Mouse (Mus musculus) midbrain, embryonic 14.5 days (tissue): Measurements from ENCODE around the gene Cast. TPM values are rescaled to one million over a fixed set of nuclear protein-coding genes. Genes with fewer than 3 reads are reported as not detected.

Source experiments
- ATAC-seq: fragments of 200-750 bp; cut with Nextera tagmentation; 2 replicates; pipeline ENCODE4 v1.8.0; 2017; ENCODE audit warnings: moderate number of reproducible peaks, moderate library complexity; ENCODE audit not compliant: low FRiP score, low TSS enrichment
- DNase-seq: peaks from one replicate; pipeline ENCODE4 v3.0.0-alpha.2; 2015
- H3K27ac ChIP-seq: fragments of 300-500 bp; sonication (generic); replicated peaks from 2 replicates; pipeline ENCODE4 v1.5.1; 2014; ENCODE audit warnings: mild to moderate bottlenecking, low read depth, low read length, moderate library complexity
- H3K27me3 ChIP-seq: fragments of 300-500 bp; sonication (generic); 2 replicates; pipeline ENCODE4 v1.6.1; 2014; ENCODE audit warnings: low read length, control low read depth, mixed read lengths; ENCODE audit not compliant: control insufficient read depth, insufficient read depth
- H3K36me3 ChIP-seq: fragments of 300-500 bp; sonication (generic); 2 replicates; pipeline ENCODE4 v1.6.1; 2014; ENCODE audit warnings: low read length, control low read depth; ENCODE audit not compliant: control insufficient read depth, insufficient read depth
- H3K4me1 ChIP-seq: fragments of 300-500 bp; sonication (generic); 2 replicates; pipeline ENCODE4 v1.6.1; 2014; ENCODE audit warnings: mild to moderate bottlenecking, antibody characterized with exemption, low read length, control low read depth; ENCODE audit not compliant: control insufficient read depth, insufficient read depth
- H3K4me2 ChIP-seq: fragments of 300-500 bp; sonication (generic); 2 replicates; pipeline ENCODE4 v1.6.1; 2014; ENCODE audit warnings: mild to moderate bottlenecking, low read length, moderate library complexity
- H3K4me3 ChIP-seq: fragments of 300-500 bp; sonication (generic); replicated peaks from 2 replicates; pipeline ENCODE4 v1.5.1; 2014; ENCODE audit warnings: low read depth, low read length
- H3K9ac ChIP-seq: fragments of 300-500 bp; sonication (generic); replicated peaks from 2 replicates; pipeline ENCODE4 v1.6.1; 2014; ENCODE audit warnings: mild to moderate bottlenecking, low read length, moderate library complexity
- H3K9me3 ChIP-seq: fragments of 300-500 bp; sonication (generic); 2 replicates; pipeline ENCODE4 v1.6.1; 2016; ENCODE audit warnings: low read length, control low read depth, mixed read lengths; ENCODE audit not compliant: control insufficient read depth
- WGBS: fragments of 180-500 bp; shearing (Covaris S2); extraction: QIAGEN DNeasy Blood & Tissue Kit; methylation state at CpG from one replicate; pipeline ENCODE4 v1.1.7; 2014; 5-methylcytosine and 5-hydroxymethylcytosine counted together
- polyA plus RNA-seq: library from polyadenylated mRNA; unstranded; fragments of >200 nt; fragmentation: Nextera tagmentation; extraction: Ambion mirVana; gene quantifications from 2 replicates; pipeline ENCODE4 v1.2.1, GENCODE M21; 2014

Cast gene
- 3.1 and 6.3 TPM in 2 replicates for polyA plus RNA-seq

DNA sequence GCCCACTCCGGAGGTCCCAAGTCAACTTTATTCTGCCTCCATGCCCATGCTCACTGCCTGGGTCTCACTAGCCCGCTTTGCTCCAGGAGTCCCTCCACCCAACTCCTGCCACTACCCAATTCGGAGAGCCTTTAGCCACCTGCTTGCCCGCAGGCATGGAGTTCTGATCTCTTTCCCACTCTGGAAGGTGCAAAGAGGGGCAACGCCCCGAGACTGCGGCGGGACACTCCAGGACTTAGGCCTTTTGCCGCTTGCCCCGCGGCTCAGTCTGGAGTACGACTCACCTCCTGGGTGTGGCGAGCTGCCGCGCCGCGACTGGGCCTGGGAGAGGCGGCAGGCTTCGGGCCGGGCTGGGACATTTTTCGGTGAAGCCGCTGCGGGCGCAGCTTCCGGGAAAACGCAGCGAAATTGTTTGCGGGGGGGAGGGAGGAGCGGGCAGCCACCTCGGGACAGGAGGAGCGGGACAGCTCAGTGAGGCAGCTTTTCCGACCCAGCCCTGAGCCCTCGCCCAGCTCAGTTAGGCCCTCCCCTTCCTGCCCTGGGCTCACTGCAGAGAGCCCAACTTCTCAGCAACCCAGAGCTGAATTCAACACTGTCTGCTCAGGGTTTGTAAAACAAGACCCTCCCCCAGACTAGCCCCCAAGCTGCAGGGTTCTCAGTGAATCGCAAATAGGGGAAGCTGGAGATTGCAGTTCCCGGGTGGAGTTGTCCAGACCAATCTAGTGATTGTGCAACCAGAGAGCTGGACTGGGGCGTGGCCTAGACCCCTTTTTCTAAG is at the start of gene Cast:
TSS of gene Cast (minus strand) at position 659 of the 778 bp plus-strand sequence.
- H3K9me3 ChIP-seq = no peaks in the 10 kb centered on the region
- 2% methylated on average over 36 of the region's 36 CpGs for WGBS

DNA sequence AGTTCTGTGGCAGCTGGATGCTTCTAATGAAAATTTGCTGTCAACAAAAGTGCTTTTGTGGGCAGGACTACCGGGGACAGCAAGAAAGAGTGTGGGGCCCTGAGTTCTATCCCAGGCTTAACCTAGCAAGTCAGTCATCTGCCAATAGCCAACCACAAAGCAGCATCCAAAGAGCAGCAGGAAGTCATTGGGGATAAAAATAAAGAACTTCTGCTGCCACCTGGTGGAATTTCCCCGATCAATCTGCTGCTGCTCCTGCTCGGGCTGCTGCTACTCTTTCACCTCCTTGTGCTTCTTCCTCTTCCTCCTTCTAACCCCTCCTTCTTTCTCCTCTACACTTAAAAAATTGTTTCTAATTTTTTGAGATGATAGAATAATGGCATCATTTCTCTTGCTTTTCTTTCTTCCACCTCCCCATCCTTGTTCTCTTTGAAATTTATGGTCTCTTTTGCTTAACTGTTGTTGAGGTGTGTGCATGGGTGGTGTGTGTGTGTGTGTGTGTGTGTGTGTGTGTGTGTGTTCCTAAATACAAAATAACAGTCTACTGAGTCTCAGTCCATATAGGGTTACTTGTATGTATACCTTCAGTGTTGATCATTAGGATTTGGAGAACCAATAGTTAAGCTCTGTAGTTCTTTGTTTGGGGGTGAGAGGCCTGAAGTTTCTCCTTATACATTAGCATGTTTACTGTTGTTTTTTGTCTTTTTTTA is 45.9 kb upstream of the Cast start:
- H3K9ac ChIP-seq = no peak overlapping the region
- ATAC-seq (peak; percentile 71), DNase-seq (peak; percentile 80)
- no peak overlapping the region for H3K4me2 ChIP-seq
- H3K4me3 ChIP-seq = no peak overlapping the region
- no peaks in the 10 kb centered on the region for H3K9me3 ChIP-seq
- 11% methylated on average over 3 of the region's 3 CpGs for WGBS
- H3K27me3 ChIP-seq = no peaks in the 10 kb centered on the region
- no peaks in the 10 kb centered on the region for H3K36me3 ChIP-seq
- H3K4me1 ChIP-seq = no peaks in the 10 kb centered on the region
- no peak overlapping the region for H3K27ac ChIP-seq

More for the DNA sequence above, at the start of gene Cast:
- peak; percentile 79 for ATAC-seq
- Histone ChIP-seq H3K36me3 (no peaks in the 10 kb centered on the region), H3K27ac (no peak within 1 kb of the TSS), H3K4me3 (peak within 1 kb of the TSS; percentile 58), H3K27me3 (peaks cover 14% of the 10 kb centered on the region; the same call in 1 of the 2 replicates), H3K9ac (peak within 1 kb of the TSS; percentile 61), H3K4me1 (0 out of 2 replicates have a peak, but pooled peaks cover 10% of the 10 kb centered on the region), H3K4me2 (peak within 1 kb of the TSS; percentile 97)
- peak; percentile 55 for DNase-seq

DNA sequence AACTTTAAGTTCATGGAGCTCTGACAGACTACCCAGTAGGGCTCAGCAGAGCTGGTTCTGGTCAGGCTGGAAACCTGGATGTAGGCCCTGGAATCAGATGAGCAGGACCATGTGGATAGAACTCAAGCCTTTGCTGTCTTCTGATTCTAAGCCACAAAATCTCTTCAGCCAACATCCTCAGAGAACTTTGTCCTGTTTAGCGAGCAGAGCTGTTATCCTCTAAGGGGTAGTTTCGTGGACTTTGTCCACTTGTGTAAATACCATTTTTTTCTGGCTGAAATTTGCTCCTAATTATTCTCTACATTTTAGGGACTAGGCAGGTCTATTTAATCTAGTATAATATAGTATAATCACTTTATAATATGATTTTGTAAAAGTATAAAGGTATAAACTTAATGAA is 42.2 kb upstream of the Cast start:
- Histone ChIP-seq H3K9ac (no peak overlapping the region), H3K4me2 (no peak overlapping the region), H3K4me3 (no peak overlapping the region), H3K36me3 (no peaks in the 10 kb centered on the region), H3K27ac (no peak overlapping the region), H3K27me3 (no peaks in the 10 kb centered on the region), H3K4me1 (no peaks in the 10 kb centered on the region), H3K9me3 (no peaks in the 10 kb centered on the region)
- no peak for DNase-seq
- no peak for ATAC-seq
- 82% methylated on average over 2 of the region's 2 CpGs for WGBS

DNA sequence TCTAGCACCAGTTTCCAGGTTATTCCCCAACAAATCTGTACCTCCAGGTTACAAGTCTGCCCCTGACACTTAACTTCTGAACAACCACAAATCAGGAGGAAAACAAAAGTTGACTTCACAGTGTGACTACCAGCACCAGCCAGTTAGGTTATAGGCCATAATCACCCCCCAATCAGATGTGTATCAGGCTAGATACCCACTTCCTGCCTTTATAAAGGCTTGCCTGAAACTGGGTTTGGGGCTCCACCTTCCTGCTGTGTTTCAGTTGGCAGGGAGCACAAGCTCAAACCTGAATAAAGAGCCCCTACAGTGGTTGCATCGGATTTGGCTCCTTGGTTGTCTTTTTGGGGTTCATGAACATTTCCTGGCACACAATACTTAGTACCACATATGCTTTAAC is 37.3 kb upstream of the Cast start:
- no peak overlapping the region for H3K4me3 ChIP-seq
- ATAC-seq (0 out of 2 replicates have a peak, but pooled peaks have one; percentile 17), DNase-seq (no peak)
- H3K36me3 ChIP-seq = no peaks in the 10 kb centered on the region
- H3K4me1 ChIP-seq = no peaks in the 10 kb centered on the region
- H3K27ac ChIP-seq = no peak overlapping the region
- no peak overlapping the region for H3K4me2 ChIP-seq
- no peaks in the 10 kb centered on the region for H3K27me3 ChIP-seq
- H3K9me3 ChIP-seq = no peaks in the 10 kb centered on the region
- WGBS = 83% methylated on average over 1 of the region's 1 CpGs
- no peak overlapping the region for H3K9ac ChIP-seq

DNA sequence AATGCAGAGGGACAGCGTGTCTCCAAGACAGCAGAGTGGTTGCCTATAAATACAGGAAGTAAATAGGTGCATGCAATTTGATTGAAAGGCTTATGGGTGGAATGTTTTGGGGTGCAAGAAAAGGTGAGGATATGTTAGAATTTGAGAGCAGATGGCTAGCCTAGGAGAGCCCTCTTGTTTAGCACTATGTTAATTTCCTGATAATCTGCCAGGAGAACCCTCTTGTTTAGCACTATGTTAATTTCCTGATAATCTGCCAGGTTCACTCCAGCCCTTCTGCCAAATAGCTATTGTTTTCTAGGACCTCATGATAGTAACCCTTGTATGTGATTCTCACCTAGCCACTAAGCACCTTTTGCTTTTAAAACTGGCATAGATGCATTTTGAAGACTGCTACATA is 25.9 kb upstream of the Cast start:
- no peak for ATAC-seq

DNA sequence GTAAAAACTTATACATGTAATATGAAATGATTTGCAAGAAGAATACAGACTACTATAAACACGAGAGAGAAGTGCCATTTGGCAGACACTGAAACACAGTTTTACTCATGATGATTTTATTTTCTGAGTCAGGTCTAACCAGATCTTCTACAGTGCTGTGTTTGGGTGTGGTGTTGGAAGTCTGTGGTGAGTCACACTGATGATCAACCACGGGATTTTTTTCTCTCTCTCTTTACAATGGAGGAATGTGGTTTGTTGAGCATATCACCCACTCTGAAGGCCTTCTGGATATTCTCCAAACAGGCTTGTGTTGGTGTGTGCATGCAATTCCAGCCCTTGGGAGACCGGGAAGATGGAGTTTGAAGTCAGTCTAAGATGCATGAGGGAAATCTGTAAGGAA is 13.5 kb upstream of the Cast start:
- H3K4me2 ChIP-seq = no peak overlapping the region
- no peaks in the 10 kb centered on the region for H3K36me3 ChIP-seq
- no peak overlapping the region for H3K4me3 ChIP-seq
- no peak overlapping the region for H3K27ac ChIP-seq
- WGBS = 82% methylated on average over 3 of the region's 3 CpGs
- H3K9ac ChIP-seq = no peak overlapping the region
- H3K4me1 ChIP-seq = no peaks in the 10 kb centered on the region
- no peak for DNase-seq
- no peaks in the 10 kb centered on the region for H3K9me3 ChIP-seq
- no peaks in the 10 kb centered on the region for H3K27me3 ChIP-seq
- ATAC-seq = no peak

More for the DNA sequence above, 25.9 kb upstream of the Cast start:
- Histone ChIP-seq H3K27ac (no peak overlapping the region), H3K9ac (no peak overlapping the region), H3K9me3 (no peaks in the 10 kb centered on the region), H3K36me3 (no peaks in the 10 kb centered on the region), H3K4me1 (no peaks in the 10 kb centered on the region), H3K27me3 (no peaks in the 10 kb centered on the region), H3K4me2 (no peak overlapping the region), H3K4me3 (no peak overlapping the region)
- WGBS = 92% methylated on average over 1 of the region's 1 CpGs
- peak; percentile 10 for DNase-seq

DNA sequence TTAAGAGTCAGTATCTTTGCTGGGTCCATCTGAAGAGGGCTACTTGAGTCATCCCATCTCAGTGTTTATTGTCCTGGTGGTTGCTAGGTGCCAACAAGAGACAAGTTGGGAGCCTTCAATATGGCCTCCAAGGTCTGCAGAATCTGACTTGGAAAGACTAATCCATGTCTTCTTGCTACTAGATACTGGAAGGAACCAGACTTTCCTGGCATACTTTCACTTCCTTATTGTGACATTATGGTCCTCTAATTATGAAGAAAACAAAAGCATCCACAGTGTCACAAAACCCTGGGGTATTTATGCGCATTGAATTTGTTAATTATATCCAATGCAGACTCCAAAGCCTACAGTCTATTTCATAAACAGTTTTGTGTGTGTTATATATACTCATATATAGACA is 7.1 kb upstream of the Cast start:
- H3K4me2 ChIP-seq = no peak overlapping the region
- DNase-seq (no peak), ATAC-seq (no peak)
- WGBS = 93% methylated on average over 1 of the region's 1 CpGs
- H3K27ac ChIP-seq = no peak overlapping the region
- H3K4me1 ChIP-seq = no peaks in the 10 kb centered on the region
- H3K9ac ChIP-seq = no peak overlapping the region
- no peaks in the 10 kb centered on the region for H3K36me3 ChIP-seq
- no peaks in the 10 kb centered on the region for H3K9me3 ChIP-seq
- no peak overlapping the region for H3K4me3 ChIP-seq
- H3K27me3 ChIP-seq = no peaks in the 10 kb centered on the region

DNA sequence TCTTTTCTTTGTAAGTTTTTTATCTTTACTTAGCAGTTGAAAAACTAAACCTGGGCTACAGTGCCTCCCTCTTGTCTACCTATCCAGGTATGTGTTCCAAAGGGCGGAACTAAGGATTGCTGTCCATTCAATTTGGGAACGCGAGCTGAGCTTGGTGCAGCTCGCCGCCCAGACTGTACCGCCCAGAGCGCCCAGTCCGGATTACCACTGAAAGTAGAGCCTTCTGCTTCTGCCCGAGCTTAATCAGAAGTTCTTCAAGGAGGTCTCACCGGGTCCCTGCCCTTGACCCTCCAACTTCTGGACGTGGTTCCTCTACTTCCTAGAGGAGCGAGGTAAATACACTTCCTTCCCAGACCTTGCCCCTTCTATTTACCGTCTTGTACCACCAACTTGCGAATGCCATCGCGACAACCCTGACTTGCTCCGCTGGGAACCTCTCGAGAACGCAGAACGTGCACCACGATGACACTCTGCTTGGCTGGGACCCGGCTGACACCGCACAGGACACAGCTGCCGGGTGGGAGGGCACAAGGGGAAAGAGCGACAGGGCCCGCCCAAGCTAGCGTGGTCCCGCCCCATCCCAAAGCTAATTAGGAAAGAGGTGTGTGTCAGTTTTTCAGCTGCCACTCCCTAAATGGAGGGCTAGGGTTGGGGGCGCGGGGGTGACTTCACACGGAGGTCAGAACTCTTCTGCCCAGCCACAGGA is 1.0 kb downstream of the Cast start:
- H3K4me2 ChIP-seq = peak overlapping the region; percentile 97
- no peaks in the 10 kb centered on the region for H3K36me3 ChIP-seq
- no peak overlapping the region for H3K27ac ChIP-seq
- H3K4me3 ChIP-seq = peak overlapping the region; percentile 58
- H3K27me3 ChIP-seq = peaks cover 14% of the 10 kb centered on the region; the same call in 1 of the 2 replicates
- ATAC-seq (peak; percentile 88), DNase-seq (peak; percentile 55)
- H3K9me3 ChIP-seq = no peaks in the 10 kb centered on the region
- 0 out of 2 replicates have a peak, but pooled peaks cover 10% of the 10 kb centered on the region for H3K4me1 ChIP-seq
- 1% methylated on average over 29 of the region's 31 CpGs for WGBS
- H3K9ac ChIP-seq = peak overlapping the region; percentile 61
